Mouse (Mus musculus) megakaryocyte, embryonic 14.5 days (primary cell): ENCODE data around the gene Smim14.

ENCODE experiments used
- FLI1 ChIP-seq: IDR thresholded peaks from 2 replicates; pipeline ENCODE4 v1.6.1; 2012; ENCODE audit warnings: low read length, inconsistent platforms, mixed read lengths
- GATA1 ChIP-seq: IDR thresholded peaks from 3 replicates; pipeline ENCODE4 v1.6.1; 2012; ENCODE audit warnings: mixed read lengths, low read length, inconsistent platforms, borderline replicate concordance

- no peak for TF ChIP-seq GATA1
- TF ChIP-seq FLI1: no peak
Observed at GRCm38 (mm10) chr5:65561125-65561893, 24.3 kb upstream of the Smim14 start.
